Mouse (Mus musculus) gonadal fat pad, adult 2 months (tissue): ENCODE data around the gene Gpr19. TPM values are rescaled to one million over a fixed set of nuclear protein-coding genes. Genes with fewer than 3 reads are reported as not detected.

Experiments
- DNase-seq: peaks from one replicate; pipeline ENCODE4 v3.0.0-alpha.2; 2012; ENCODE audit warnings: low read depth
- polyA plus RNA-seq: library from polyadenylated mRNA; depleted of rRNA; stranded (reverse); fragments of >200 nt; gene quantifications from 2 replicates; pipeline ENCODE4 v1.2.3, GENCODE M21; 2012

Gpr19 gene
- polyA plus RNA-seq, 1 experiment = 8.5 TPM

- DNase-seq = no peak
These were observed 11.4 kb downstream of the Gpr19 start for GRCm38 (mm10) chr6:134887008-134887407.

DNA sequence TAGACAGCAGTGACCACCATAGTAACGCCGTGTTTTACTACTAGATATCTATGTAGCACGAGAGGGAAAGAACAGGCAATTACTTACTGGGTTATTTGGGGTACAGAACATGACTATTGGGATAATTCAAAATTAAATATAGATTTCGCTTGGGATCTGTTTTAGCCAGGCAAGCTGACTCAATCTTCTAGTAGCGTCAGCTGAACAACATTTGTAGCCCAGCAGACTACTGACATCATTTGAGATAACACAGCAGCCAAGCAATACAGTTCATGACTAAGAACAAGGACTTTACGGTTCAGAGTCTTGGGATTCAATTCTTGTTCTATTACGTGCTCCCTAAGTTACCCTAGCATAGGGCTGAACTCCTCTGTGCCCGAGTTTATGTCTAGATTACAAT is 11.9 kb downstream of the Gpr19 start:
- DNase-seq = no peak

DNA sequence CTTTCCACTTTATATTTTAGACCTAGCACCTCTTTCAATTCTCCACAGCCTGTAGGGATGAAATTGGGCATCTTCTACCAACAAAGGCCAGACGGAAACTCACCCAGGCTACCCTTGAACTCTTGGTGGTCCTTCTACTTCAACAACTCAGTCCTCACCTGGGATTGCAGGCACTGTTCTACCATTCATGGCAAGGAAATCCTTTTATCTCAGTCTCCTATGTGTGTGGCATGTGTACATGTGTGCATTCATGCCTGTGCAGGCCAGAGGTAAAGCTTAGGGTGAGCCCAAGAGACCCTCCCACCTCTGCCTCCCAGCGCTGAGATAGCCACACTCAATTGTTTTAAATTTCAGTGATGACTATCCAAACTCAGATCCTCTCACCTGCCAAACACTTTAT is 12.9 kb downstream of the Gpr19 start:
- no peak for DNase-seq

DNA sequence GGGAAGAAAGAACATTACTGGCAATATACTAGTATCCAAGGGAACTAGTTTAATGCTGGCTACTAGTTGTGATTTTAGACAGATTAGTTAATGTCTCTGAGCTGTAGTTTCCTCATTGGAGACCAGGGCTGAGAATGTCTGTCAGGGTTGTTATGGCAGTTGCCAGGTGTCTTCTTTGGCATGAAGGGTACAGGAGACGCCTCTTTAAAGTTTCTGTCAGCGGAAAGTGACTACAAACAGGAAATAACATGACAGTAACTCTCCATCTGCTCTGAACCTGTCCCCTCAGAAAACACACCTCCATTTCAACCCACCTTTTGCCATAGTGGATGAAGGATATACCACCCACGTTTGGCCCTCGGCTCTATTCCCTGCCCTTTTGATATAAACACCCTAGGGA is 14.7 kb downstream of the Gpr19 start:
- DNase-seq = no peak

GRCm38 (mm10) chr6:134880046-134880445 is 18.3 kb downstream of the Gpr19 start:
- no peak for DNase-seq

GRCm38 (mm10) chr6:134879556-134879955 is 18.8 kb downstream of the Gpr19 start:
- DNase-seq = no peak

GRCm38 (mm10) chr6:134877892-134878291 is 20.5 kb downstream of the Gpr19 start:
- DNase-seq = no peak

- no peak for DNase-seq
These were observed 21.1 kb downstream of the Gpr19 start for GRCm38 (mm10) chr6:134877276-134877675.

DNA sequence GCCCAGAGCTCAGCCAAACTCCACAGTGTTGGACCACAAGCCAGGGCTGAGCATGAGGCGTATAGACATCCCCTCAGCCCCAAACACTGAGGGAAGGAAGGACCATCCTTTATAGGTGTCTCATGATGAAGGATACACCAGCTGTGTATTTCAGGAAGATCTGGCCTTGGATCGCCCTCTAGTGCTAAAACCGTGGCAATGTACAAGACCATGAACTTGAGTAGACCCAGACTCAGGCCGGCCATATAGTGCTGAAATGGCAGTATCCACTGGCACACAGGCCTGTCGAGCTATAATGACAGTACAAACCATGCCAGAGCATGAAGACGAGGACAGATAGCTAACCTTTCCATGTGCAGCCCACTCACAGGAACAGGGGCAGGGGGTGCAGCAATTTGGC is 21.6 kb downstream of the Gpr19 start:
- no peak for DNase-seq

- DNase-seq = no peak
These were observed 25.4 kb downstream of the Gpr19 start for GRCm38 (mm10) chr6:134873018-134873417.

DNA sequence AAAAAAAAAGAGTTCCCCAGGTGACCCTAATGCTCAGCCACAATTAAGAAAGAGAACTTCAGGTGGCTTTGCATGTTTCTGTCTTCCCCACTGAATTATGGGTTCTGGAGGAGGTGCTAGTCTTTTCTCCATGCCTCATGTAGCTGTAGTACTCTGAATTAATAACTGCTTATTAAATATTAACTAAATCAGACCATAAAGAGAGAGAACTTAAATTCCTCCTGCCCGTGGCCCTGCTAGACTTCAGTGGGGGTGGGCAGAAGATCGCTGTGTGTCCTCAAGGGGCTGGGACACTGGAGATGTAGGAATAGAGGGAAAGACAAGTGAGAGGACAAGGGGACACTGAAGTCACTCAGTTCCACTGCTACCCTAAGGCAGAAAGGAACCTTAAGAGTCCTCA is 26.1 kb downstream of the Gpr19 start:
- no peak for DNase-seq

DNA sequence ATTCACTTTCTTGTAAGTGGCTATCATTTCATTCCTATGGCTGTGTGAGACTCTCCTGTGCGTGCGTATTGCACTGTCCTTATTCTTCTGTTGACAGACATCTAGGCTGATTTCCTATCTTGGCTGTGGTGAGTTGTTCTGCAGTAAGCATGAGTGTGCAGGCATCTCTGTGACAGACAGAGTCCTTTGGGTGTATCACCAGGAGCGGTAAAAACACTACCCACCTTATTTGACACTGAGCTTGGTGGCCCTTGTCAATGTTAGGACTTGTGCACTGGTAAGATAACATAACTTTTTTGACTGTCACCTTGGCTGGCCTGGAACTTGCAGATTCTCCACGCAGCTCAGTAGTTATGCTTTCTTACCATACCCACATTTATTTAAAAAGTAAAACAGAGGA is 27.5 kb downstream of the Gpr19 start:
- no peak for DNase-seq

DNA sequence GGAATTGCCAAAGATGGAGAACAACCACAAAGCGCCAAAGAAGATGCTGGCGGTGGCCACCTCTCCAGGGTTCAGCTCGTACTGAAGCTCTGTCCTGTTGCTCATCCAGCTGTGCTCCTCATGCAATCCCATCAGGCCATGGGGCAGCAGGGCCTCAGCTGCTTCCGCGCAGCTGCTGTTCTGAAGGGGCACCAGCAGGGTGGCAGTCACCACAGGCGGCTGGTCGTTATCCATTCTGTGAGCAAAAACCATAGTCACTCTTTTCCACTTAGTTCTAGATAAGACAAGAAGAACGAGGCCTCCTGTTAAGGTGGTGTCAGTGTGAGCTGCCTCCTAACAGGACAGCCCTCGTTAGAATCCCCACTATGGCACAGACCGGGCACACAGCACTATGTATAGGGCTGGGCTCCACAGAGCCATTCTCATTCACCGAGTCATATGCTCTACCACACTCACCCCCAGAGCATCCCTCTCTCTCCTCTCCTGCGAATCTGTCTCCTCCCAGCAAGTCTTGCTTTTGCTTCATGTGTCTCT is 28.1 kb downstream of the Gpr19 start:
- no peak for DNase-seq

DNA sequence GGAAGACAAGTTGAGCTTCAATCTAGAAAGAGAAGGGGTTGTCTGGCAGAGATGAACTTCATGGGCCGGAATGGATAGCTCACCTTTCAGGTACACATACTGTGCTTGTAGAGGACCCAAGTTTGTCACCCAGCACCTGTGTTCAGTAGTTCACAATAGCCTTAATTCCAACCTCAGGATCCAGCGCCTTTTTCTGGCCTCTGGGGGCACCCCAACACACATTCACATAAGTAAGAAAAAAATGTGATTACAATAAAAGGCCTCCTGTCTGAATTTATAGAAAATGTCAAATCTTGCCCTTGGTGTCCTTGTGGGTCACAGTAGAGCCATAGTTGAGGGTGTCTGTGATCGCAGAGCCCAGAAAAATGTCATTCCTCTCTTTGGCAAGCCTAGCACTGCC is 31.1 kb downstream of the Gpr19 start:
- DNase-seq = no peak

GRCm38 (mm10) chr6:134866113-134866512 is 32.3 kb downstream of the Gpr19 start:
- DNase-seq = no peak

DNA sequence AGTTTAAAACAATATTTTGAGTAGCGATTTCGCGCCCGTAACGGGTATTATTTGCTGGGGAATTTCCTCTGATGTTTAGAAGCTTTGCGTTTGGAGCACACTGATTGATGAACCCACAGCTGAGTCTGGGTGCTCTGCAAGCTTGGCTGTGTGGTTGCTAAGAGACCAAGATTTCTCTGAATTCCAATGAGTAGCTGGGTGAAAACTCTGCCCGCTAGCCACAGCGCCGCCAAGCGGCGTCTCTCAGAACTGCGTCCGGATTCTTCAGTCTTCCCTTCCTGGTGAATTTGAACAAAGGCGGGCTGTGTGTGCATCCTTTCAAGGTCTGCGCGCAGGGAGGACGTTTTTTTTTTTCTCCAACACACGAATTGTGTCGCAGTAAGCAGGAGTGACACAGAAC is 35.2 kb downstream of the Gpr19 start:
- peak; percentile 16 for DNase-seq

DNA sequence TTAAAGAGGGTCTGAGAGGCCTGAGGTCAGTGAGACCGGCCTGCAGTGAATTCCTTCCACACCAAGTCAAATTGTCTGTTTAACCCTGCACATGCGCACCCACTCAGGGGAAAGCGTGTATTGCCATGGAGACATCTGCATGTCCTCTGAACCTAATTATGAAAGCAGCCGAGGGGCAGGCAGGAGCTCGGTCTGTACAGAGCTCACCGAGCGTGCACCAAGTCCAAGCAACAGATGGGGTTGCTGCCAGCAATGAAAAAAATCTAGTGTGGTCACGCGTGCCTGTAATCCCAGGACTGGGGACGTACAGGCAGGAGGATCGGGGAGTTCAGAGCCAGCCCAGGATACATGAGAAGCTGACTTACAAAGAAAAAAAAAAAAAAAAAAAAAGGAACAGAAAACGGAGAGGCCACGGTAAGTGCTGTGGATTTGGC is 35.7 kb downstream of the Gpr19 start:
- DNase-seq = no peak

- DNase-seq = no peak
These were observed 37.0 kb downstream of the Gpr19 start for GRCm38 (mm10) chr6:134861386-134861785.

DNA sequence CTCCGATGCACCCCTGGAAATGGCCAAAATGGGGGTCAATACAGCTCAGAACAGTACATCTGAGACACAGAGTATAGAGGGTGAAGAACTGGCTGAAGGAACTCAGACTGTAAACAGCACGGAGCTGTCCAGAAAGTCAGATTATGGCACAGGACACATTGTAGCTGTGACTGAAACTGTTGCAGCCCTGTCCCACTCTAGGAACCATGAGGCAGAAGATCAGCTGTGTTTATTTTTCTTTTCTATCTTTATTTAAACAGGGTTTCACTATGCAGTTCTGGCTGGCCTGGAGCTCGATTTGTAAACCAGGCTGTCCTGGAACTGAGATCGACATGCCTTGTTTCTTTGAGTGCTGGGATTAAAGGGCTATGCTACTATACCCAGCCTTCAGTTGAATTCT is 38.1 kb downstream of the Gpr19 start:
- no peak for DNase-seq

- no peak for DNase-seq
These were observed 39.4 kb downstream of the Gpr19 start for GRCm38 (mm10) chr6:134859021-134859420.

DNA sequence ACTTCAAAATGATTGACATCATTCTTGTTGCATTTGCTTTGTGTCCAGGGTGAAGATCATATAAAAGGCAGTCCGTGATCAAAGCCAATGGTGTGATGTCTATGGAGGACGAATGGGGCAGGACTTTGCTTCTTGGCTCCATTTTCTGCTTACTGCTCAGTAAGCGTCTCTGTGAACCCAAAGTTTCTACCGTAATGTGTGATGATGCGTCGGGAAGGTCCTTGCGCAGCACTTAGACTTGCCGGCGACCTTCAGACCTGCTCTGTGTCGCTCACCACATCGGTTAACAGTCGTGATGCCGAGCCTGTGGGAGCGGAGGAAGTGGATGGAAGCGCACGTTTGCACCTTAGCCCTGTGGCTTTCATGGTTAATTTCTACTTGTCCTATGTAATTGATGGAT is 42.5 kb downstream of the Gpr19 start:
- no peak for DNase-seq

DNA sequence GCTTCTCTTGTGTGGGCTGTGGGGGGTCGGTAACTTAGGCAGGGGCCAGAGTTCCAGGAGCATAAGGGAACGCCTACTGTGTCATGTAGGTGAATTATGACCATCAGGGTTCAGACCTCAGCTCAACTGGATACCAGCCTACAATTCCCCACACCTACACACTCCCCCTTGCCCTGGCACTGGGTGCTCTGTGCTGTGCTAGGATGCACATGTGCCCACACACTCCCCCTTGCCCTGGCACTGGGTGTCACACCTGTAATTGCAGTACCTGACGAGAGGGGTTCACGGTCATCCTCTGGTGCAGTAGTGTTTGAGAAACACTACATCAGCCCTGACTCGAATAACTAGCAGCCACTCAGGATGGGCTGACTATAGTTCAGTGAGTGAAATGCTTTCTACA is 43.6 kb downstream of the Gpr19 start:
- no peak for DNase-seq

DNA sequence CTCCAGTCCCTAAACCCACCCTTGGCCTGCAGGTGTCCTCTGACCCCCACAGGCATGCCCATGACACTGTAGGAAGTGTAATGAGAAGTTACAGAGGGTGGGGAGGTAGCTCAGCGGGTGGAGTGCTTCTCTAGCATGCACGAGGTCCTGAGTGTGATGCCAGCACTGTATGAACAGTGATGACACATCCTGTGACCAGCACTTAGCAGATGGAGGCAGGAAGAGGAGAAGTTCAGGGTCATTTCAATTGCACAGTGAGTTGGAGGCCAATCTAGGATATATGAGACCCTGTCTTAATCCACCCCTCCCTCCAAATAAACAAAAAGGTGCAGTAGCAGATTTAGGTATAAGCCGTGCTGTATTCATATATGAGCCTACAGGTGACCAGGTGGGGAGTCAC is 48.4 kb downstream of the Gpr19 start:
- DNase-seq = no peak

DNA sequence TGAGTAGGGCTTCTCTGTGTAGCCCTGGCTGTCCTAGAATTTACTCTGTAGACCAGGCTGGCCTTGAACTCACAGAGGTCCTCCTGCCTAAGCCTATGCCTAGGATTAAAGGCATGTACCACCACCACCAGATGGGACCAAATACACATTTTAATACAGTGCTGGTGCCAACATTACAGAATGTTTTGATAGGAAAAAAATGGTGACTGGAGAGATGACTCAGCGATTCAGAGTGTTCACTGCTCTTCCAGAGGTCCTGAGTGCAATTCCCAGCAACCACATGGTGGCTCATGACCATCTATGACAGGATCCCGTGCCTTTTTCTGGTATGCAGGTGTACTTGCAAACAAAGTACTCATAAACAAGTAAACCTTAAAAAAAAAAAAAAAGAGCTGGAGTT is 48.9 kb downstream of the Gpr19 start:
- no peak for DNase-seq
